Mouse (Mus musculus) myocyte (in vitro differentiated cells): ENCODE data around the gene Adgrf5. TPM values are rescaled to one million over a fixed set of nuclear protein-coding genes. Genes with fewer than 3 reads are reported as not detected.

ENCODE experiments used
- H3K27me3 ChIP-seq: one replicate; pipeline ENCODE4 v1.6.1; 2011; ENCODE audit not compliant: control insufficient read depth, insufficient read depth, insufficient read length
- H3K36me3 ChIP-seq: one replicate; pipeline ENCODE4 v1.6.1; 2011; ENCODE audit not compliant: control insufficient read depth, insufficient read depth
- H3K4me2 ChIP-seq: one replicate; pipeline ENCODE4 v1.6.1; 2011; ENCODE audit warnings: low read depth, control low read depth
- H3K4me3 ChIP-seq: one replicate; pipeline ENCODE4 v1.5.1; 2011; ENCODE audit warnings: mild to moderate bottlenecking, control low read depth, moderate library complexity
- H3K79me2 ChIP-seq: one replicate; pipeline ENCODE4 v1.6.1; 2011; ENCODE audit not compliant: control insufficient read depth, insufficient read depth
- H3ac ChIP-seq: one replicate; pipeline ENCODE4 v1.6.1; 2011; ENCODE audit not compliant: control insufficient read depth, insufficient read length
- CEBPB ChIP-seq: IDR thresholded peaks from 2 replicates; pipeline ENCODE4 v1.6.1; 2011; ENCODE audit warnings: mild to moderate bottlenecking, moderate library complexity; ENCODE audit not compliant: poor library complexity, insufficient read depth, severe bottlenecking
- E2F4 ChIP-seq: IDR thresholded peaks from one replicate; pipeline ENCODE4 v1.6.1; 2011; ENCODE audit warnings: mild to moderate bottlenecking, control low read depth, moderate library complexity; ENCODE audit not compliant: insufficient read depth
- MAX ChIP-seq: IDR thresholded peaks from one replicate; pipeline ENCODE4 v1.6.1; 2011; ENCODE audit warnings: low read depth, mild to moderate bottlenecking, control low read depth
- MYOD1 ChIP-seq, 3 experiments: IDR thresholded peaks; one replicate each; pipeline ENCODE4 v1.6.1; 2011; ENCODE audit warnings: control low read depth in 2 of 3, low read depth in 2 of 3, mild to moderate bottlenecking in 2 of 3, moderate library complexity in 1 of 3; ENCODE audit not compliant: insufficient read length in 2 of 3, control insufficient read depth in 1 of 3
- MYOG ChIP-seq, 3 experiments: IDR thresholded peaks; one replicate each; pipeline ENCODE4 v1.6.1; 2011; ENCODE audit warnings: control low read depth in 2 of 3, low read depth in 2 of 3, mild to moderate bottlenecking in 2 of 3; ENCODE audit not compliant: insufficient read length in 2 of 3, control insufficient read depth in 1 of 3, insufficient read depth in 1 of 3
- POLR2A ChIP-seq: IDR thresholded peaks from one replicate; pipeline ENCODE4 v1.6.1; 2011; ENCODE audit warnings: low read depth, mild to moderate bottlenecking, control low read depth, moderate library complexity; ENCODE audit not compliant: insufficient read length
- POLR2AphosphoS2 ChIP-seq: IDR thresholded peaks from one replicate; pipeline ENCODE4 v1.6.1; 2011; ENCODE audit warnings: low read depth, control low read depth; ENCODE audit not compliant: insufficient read length
- REST ChIP-seq: IDR thresholded peaks from one replicate; pipeline ENCODE4 v1.6.1; 2011; ENCODE audit warnings: mild to moderate bottlenecking, control low read depth, moderate library complexity; ENCODE audit not compliant: insufficient read depth, insufficient read length
- SRF ChIP-seq: IDR thresholded peaks from one replicate; pipeline ENCODE4 v1.6.1; 2011; ENCODE audit warnings: low read depth; ENCODE audit not compliant: control insufficient read depth, insufficient read length
- TCF12 ChIP-seq: IDR thresholded peaks from one replicate; pipeline ENCODE4 v1.6.1; 2011; ENCODE audit warnings: mild to moderate bottlenecking, control low read depth; ENCODE audit not compliant: poor library complexity, insufficient read depth, severe bottlenecking
- TCF3 ChIP-seq: IDR thresholded peaks from one replicate; pipeline ENCODE4 v1.6.1; 2011; ENCODE audit warnings: low read depth, control low read depth; ENCODE audit not compliant: insufficient read length
- USF1 ChIP-seq: IDR thresholded peaks from one replicate; pipeline ENCODE4 v1.6.1; 2011; ENCODE audit warnings: low read depth, mild to moderate bottlenecking, control low read depth, moderate library complexity
- polyA plus RNA-seq: library from polyadenylated mRNA; unstranded; fragments of >200 nt; fragmentation: generic; extraction: Trizol; gene quantifications from one replicate; pipeline ENCODE4 v1.2.1, GENCODE M21; 2012; ENCODE audit warnings: missing spikeins

Adgrf5 gene
- polyA plus RNA-seq, 1 experiment = 0.04 TPM

DNA sequence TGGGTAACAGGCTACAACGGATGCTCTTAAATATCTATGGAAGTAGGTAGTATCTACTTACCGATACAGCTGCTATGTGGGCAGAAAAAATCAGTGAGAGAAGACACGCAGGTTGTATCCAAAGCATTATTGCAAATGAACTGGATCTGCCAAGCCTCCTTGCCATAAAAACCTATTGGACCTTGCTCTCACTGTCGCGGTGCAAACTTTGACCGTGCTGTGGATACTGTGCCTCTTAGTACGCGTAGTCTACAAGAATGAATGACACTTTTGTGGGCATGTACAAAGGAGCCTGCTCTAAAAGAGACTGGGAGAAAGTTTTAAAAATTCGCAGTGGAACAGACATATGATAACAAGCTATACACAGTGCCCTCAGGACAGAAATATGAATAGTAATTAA lies 142.3 kb downstream of the Adgrf5 start, which contains the start of gene Mep1a:
Mep1a (minus strand) TSS at position 221 of the 400 bp plus-strand sequence.
- Histone ChIP-seq H3K36me3 (no peaks in the 10 kb centered on the region), H3ac (no peak within 1 kb of the TSS), H3K4me3 (no peak within 1 kb of the TSS), H3K27me3 (no peaks in the 10 kb centered on the region), H3K4me2 (no peak within 1 kb of the TSS), H3K79me2 (no peaks in the 10 kb centered on the region)
- TF ChIP-seq MAX (no peak), TCF12 (no peak), SRF (no peak), REST (no peak), POLR2AphosphoS2 (no peak), TCF3 (no peak), MYOG (IDR thresholded peaks at IDR 0.05; ENCODE audit: control insufficient read depth in 1 of 3, insufficient read depth in 1 of 3, insufficient read length in 2 of 3, low read depth in 2 of 3) (no peak), CEBPB (no peak), MYOD1 (IDR thresholded peaks at IDR 0.05; ENCODE audit: control insufficient read depth in 1 of 3, insufficient read length in 2 of 3, low read depth in 2 of 3) (no peak), USF1 (no peak)

DNA sequence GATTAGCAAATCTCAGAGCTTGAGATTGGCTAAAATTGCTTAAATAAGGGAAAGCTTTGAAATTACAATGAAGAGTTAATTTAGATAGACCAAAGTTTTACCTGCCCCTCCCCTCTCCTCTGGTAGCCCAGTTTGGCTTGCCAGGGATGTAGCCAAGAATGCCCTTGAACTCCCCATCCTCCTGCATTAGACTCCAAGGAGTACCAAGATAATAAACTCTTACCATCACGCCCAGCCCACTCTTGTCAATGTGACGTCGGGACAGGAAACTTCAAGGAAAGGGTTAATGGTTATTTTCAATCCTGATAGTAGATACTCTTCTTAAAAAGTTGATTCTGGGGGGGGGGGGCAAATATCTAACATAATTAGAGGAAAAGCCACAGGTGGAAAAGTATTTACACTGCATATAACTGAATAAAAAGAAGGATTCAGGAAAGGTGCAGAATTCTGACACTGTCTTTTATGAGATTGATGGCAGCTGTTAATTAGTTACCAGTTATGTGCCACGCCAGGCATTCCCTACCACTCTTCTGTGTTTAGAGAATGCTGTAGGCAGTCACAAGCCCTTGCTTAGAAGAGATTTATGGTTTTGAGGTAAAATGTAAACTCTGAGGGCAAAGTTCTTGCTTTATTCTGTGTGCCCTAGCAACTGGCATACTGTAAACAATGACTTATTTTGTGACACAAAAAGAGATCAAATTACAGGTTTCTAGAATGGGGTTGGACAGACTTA lies 143.8 kb downstream of the Adgrf5 start:
- no peak for TF ChIP-seq REST
- no peak for TF ChIP-seq POLR2A
- TF ChIP-seq MYOG (IDR thresholded peaks at IDR 0.05; ENCODE audit: control insufficient read depth in 1 of 3, insufficient read depth in 1 of 3, insufficient read length in 2 of 3, low read depth in 2 of 3) = no peak
- no peak for TF ChIP-seq POLR2AphosphoS2
- no peak for TF ChIP-seq MYOD1 (IDR thresholded peaks at IDR 0.05; ENCODE audit: control insufficient read depth in 1 of 3, insufficient read length in 2 of 3, low read depth in 2 of 3)
- TF ChIP-seq USF1 = no peak
- TF ChIP-seq CEBPB = no peak
- no peak for TF ChIP-seq TCF3
- no peak for TF ChIP-seq SRF
- no peak for TF ChIP-seq MAX
- TF ChIP-seq TCF12 = no peak
- no peak for TF ChIP-seq E2F4
- Histone ChIP-seq H3K4me2 (no peak overlapping the region), H3K36me3 (no peaks in the 10 kb centered on the region), H3ac (no peak overlapping the region), H3K4me3 (no peak overlapping the region), H3K27me3 (no peaks in the 10 kb centered on the region), H3K79me2 (no peaks in the 10 kb centered on the region)

DNA sequence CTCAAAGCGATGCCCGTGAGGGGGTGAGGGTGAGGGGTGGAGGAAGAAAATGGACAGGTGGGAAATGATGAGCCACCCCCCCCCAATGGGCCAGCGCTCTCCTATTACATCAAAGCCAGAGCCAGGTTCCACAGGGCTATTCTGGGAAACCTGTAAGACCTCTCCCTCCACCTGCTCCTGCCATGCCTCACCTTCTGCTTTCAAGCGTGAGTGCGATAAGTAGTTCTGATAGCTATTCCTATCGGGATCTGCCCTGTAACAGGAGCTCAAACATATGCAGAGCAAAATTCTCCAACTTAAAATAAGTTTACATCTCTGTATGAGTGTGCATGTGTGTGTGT lies 144.3 kb downstream of the Adgrf5 start:
- no peak overlapping the region for H3ac ChIP-seq
- H3K4me2 ChIP-seq = no peak overlapping the region
- H3K79me2 ChIP-seq = no peaks in the 10 kb centered on the region
- TF ChIP-seq TCF12 (no peak), E2F4 (no peak), CEBPB (no peak), POLR2AphosphoS2 (no peak), USF1 (no peak), MYOG (IDR thresholded peaks at IDR 0.05; ENCODE audit: control insufficient read depth in 1 of 3, insufficient read depth in 1 of 3, insufficient read length in 2 of 3, low read depth in 2 of 3) (no peak), REST (no peak), SRF (no peak), MAX (no peak), POLR2A (no peak), TCF3 (no peak), MYOD1 (IDR thresholded peaks at IDR 0.05; ENCODE audit: control insufficient read depth in 1 of 3, insufficient read length in 2 of 3, low read depth in 2 of 3) (no peak)
- no peaks in the 10 kb centered on the region for H3K27me3 ChIP-seq
- H3K36me3 ChIP-seq = no peaks in the 10 kb centered on the region
- no peak overlapping the region for H3K4me3 ChIP-seq

Other genes with a start within 250 kb of the Adgrf5 start
- gene Adgrf1, start 90.1 kb upstream of the Adgrf5 start, polyA plus RNA-seq = not detected
- gene Mep1a, start 142.4 kb downstream of the Adgrf5 start, polyA plus RNA-seq = not detected
- 0.23 TPM for gene Ankrd66, start 183.2 kb downstream of the Adgrf5 start, polyA plus RNA-seq
- gene Pla2g7, start 207.6 kb downstream of the Adgrf5 start, polyA plus RNA-seq = 3.4 TPM